8 mouse cellular contexts compared by ENCODE assay signal in the genomic region with DNA sequence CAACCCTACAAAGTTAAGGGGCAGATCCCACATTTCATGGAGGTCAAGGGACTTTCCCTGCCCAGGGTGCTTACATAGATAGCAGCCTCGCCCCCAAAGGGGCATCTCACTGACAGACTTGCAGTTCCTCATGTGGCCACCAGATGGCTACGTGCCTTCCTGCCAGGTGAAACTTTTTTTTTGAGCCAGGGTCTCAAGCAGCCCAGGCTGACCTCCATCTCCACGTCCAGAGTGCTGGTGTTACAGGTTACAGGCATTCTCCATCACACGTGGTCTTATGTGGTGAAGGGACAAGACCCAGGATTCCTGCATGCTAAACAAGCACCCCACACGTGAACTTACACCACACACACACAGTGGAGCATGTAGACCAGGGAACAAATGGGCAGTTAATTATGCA. TPM values are rescaled to one million over a fixed set of nuclear protein-coding genes. Genes with fewer than 3 reads are reported as not detected.
DNase-seq lines count a peak whose midpoint lies in the region; ATAC-seq and TF ChIP-seq lines count a peak whose summit lies in the region.
"Had no signal": no experiment of that assay in that cellular context is flagged by ENCODE, and none has a peak within 500 bp of the region (broad histone marks: within the 10 kb centered on the region; RNA-seq: fewer than 3 reads in every experiment).

No protein-coding gene starts in this region.

- peak; percentile 61 for TF ChIP-seq RAD21 in MEL (IDR thresholded peaks at IDR 0.05; ENCODE audit: low read depth, low read length)

- no peak overlapping the region for H3K4me3 ChIP-seq in left cerebral cortex, adult 2 months
- H3K4me3 ChIP-seq in MEL (ENCODE audit: control insufficient read depth in 1 of 2, insufficient read depth in 1 of 2, low read depth in 2 of 2, low read length in 2 of 2), result peak overlapping the region; percentile 7 to 30; a peak in 1 of 4 replicates
- no peak overlapping the region for H3K4me3 ChIP-seq in forebrain, embryonic 13.5 days
- no peak overlapping the region for H3K4me3 ChIP-seq in liver, postnatal 0 days (ENCODE audit: low read depth, low read length)
- no peak overlapping the region for H3K4me3 ChIP-seq in small intestine, adult 2 months (ENCODE audit: low read depth, low read length)

- TF ChIP-seq POLR2A in MEL (IDR thresholded peaks at IDR 0.05; ENCODE audit: control insufficient read depth in 1 of 2, insufficient read depth in 1 of 2, low read depth in 1 of 2, low read length in 2 of 2, poor library complexity in 1 of 2), result no peak
- no peak for TF ChIP-seq POLR2A in small intestine, adult 2 months (IDR thresholded peaks at IDR 0.05; ENCODE audit: low read depth, low read length)

- TF ChIP-seq CTCF in left cerebral cortex, adult 2 months (IDR thresholded peaks at IDR 0.05), result peak; percentile 89
- peak; percentile 83 to 97 (median 87) for TF ChIP-seq CTCF in MEL (IDR thresholded peaks at IDR 0.05 in 2 of 3, conservative IDR thresholded peaks at IDR 0.05 in 1 of 3; ENCODE audit: control insufficient read depth in 1 of 3, insufficient read depth in 1 of 3, low read depth in 2 of 3, low read length in 3 of 3, poor library complexity in 1 of 3, severe bottlenecking in 1 of 3)
- TF ChIP-seq CTCF in liver, postnatal 0 days (IDR thresholded peaks at IDR 0.05; ENCODE audit: low read depth), result peak; percentile 96
- TF ChIP-seq CTCF in small intestine, adult 2 months (IDR thresholded peaks at IDR 0.05; ENCODE audit: extremely low read depth, insufficient read length, insufficient replicate concordance, low read depth, low read length), result peak; percentile 84; the same call in 1 of the 2 replicates

- no peak for TF ChIP-seq EP300 in MEL (IDR thresholded peaks at IDR 0.05; ENCODE audit: low read depth in 1 of 2, low read length in 2 of 2)
- TF ChIP-seq EP300 in liver, postnatal 0 days (IDR thresholded peaks at IDR 0.05; ENCODE audit: low read depth), result no peak

- H3K79me2 ChIP-seq in MEL (ENCODE audit: control insufficient read depth, insufficient read depth, low read length, poor library complexity), result no peaks in the 10 kb centered on the region

- 0% methylated on average over 5 of the region's 5 CpGs for WGBS in forebrain, embryonic 13.5 days
- 5% methylated on average over 5 of the region's 5 CpGs for WGBS in liver, postnatal 0 days (ENCODE audit: insufficient replicate concordance)
- WGBS in small intestine, adult 2 months, result 9% methylated on average over 5 of the region's 5 CpGs

- peaks cover 10 to 24% of the 10 kb centered on the region in 2 experiments for H3K4me1 ChIP-seq in MEL (ENCODE audit: control insufficient read depth in 1 of 2, insufficient read depth in 2 of 2, low read length in 2 of 2)
- H3K4me1 ChIP-seq in forebrain, embryonic 13.5 days, result peaks cover 15% of the 10 kb centered on the region
- H3K4me1 ChIP-seq in liver, postnatal 0 days (ENCODE audit: insufficient read depth), result peaks cover 8% of the 10 kb centered on the region
- peaks cover 11% of the 10 kb centered on the region for H3K4me1 ChIP-seq in small intestine, adult 2 months (ENCODE audit: control insufficient read depth, insufficient read depth, insufficient read length, low read length)

- no peaks in the 10 kb centered on the region for H3K9me3 ChIP-seq in MEL (replicated peaks; ENCODE audit: insufficient read depth, low read length)
- no peaks in the 10 kb centered on the region for H3K9me3 ChIP-seq in forebrain, embryonic 13.5 days (replicated peaks)
- no peaks in the 10 kb centered on the region for H3K9me3 ChIP-seq in liver, postnatal 0 days (ENCODE audit: low read length)

- H3K4me2 ChIP-seq in forebrain, embryonic 13.5 days, result no peak overlapping the region
- no peak overlapping the region for H3K4me2 ChIP-seq in liver, postnatal 0 days (ENCODE audit: low read depth, low read length)

- ATAC-seq in forebrain, embryonic 13.5 days, result no peak
- no peak for ATAC-seq in liver, postnatal 0 days

- DNase-seq in left cerebral cortex, adult 2 months (ENCODE audit: extremely low spot score in 1 of 2, low spot score in 2 of 2), result peak in 1 of 2 experiments; percentile 59
- no peak for DNase-seq in left cerebral cortex, adult 8-10 months (ENCODE audit: low spot score in 2 of 2)
- DNase-seq in MEL (ENCODE audit: low read depth, low spot score), result peak; percentile 75
- DNase-seq in c-Kit-positive CD71-negative TER-119-negative erythroid progenitor cells, embryonic 14.5 days (ENCODE audit: low read depth), result peak; percentile 62
- peak; percentile 68 for DNase-seq in liver, postnatal 0 days

- no peaks in the 10 kb centered on the region for H3K27me3 ChIP-seq in MEL (ENCODE audit: control insufficient read depth in 1 of 2, insufficient read depth in 2 of 2, low read length in 2 of 2)
- peaks cover 62% of the 10 kb centered on the region for H3K27me3 ChIP-seq in forebrain, embryonic 13.5 days
- peaks cover 33% of the 10 kb centered on the region for H3K27me3 ChIP-seq in liver, postnatal 0 days (ENCODE audit: insufficient read depth, low read length)
- H3K27me3 ChIP-seq in small intestine, adult 2 months (ENCODE audit: control insufficient read depth, insufficient read depth, low read length), result no peaks in the 10 kb centered on the region; the same call in 1 of the 2 replicates

- intact Hi-C loops in left cerebral cortex, adult 2 months (cut with DNase I), result no loop called here

- H3K27ac ChIP-seq in left cerebral cortex, adult 2 months, result no peak overlapping the region
- H3K27ac ChIP-seq in MEL (ENCODE audit: control insufficient read depth, low read depth, low read length), result no peak overlapping the region
- H3K27ac ChIP-seq in forebrain, embryonic 13.5 days, result no peak overlapping the region
- H3K27ac ChIP-seq in liver, postnatal 0 days (ENCODE audit: low read depth), result no peak overlapping the region
- no peak overlapping the region for H3K27ac ChIP-seq in small intestine, adult 2 months (ENCODE audit: insufficient read depth, low read depth, low read length)

- peaks cover 0 to 14% of the 10 kb centered on the region in 2 experiments; a peak in 2 of 4 replicates for H3K36me3 ChIP-seq in MEL (ENCODE audit: control insufficient read depth in 1 of 2, insufficient read depth in 2 of 2, low read length in 2 of 2)
- no peaks in the 10 kb centered on the region for H3K36me3 ChIP-seq in forebrain, embryonic 13.5 days (ENCODE audit: poor library complexity, severe bottlenecking)
- H3K36me3 ChIP-seq in liver, postnatal 0 days (replicated peaks; ENCODE audit: insufficient read depth, low read length), result no peaks in the 10 kb centered on the region
- no peaks in the 10 kb centered on the region for H3K36me3 ChIP-seq in small intestine, adult 2 months (ENCODE audit: control insufficient read depth, insufficient read depth, low read length)

- H3K9ac ChIP-seq in MEL (ENCODE audit: control insufficient read depth, low read depth, low read length, poor library complexity, severe bottlenecking), result no peak overlapping the region
- peak overlapping the region; percentile 30; the same call in 1 of the 2 replicates for H3K9ac ChIP-seq in forebrain, embryonic 13.5 days
- H3K9ac ChIP-seq in liver, postnatal 0 days (replicated peaks), result no peak overlapping the region

RNA-seq across cellular contexts. Expression of a gene that starts 5.3 kb away (rescaled TPM):
- 10 to 100 TPM; 12.5 to 15.6 TPM for total RNA-seq in left cerebral cortex, adult 2 months (2021)
- 1 to 10 TPM; 6.0 to 9.0 (median 6.9) TPM for total RNA-seq in left cerebral cortex, adult 8-10 months (2022)
- total RNA-seq in MEL (2012; rRNA removed), result 0.08 TPM in 1 of 2 replicates, not detected in the other
- under 1 TPM in 1 of 2 experiments, not detected in 1; 0.35 TPM for polyA plus RNA-seq in MEL (2012; ENCODE audit: insufficient read depth in 1 of 2, insufficient read length in 2 of 2, low read depth in 1 of 2, low replicate concordance in 2 of 2, missing spikeins in 1 of 2)
- 0.33 and 0.57 TPM in 2 replicates for polyA plus RNA-seq in forebrain, embryonic 13.5 days (2015; fragmentation: Nextera tagmentation; extraction: Ambion mirVana)
- not detected in 2 replicates for polyA plus RNA-seq in liver, postnatal 0 days (2015; fragmentation: Nextera tagmentation; extraction: Ambion mirVana)
- 0.17 TPM in 1 of 2 replicates, not detected in the other for polyA plus RNA-seq in small intestine, adult 2 months (2012; rRNA removed)
- total RNA-seq: gastrocnemius, adult 8-10 months had no signal

RNA-seq across cellular contexts. Expression of a gene that starts 5.7 kb away (rescaled TPM):
- total RNA-seq in left cerebral cortex, adult 2 months (2021), result 1 to 10 TPM; 7.3 to 7.7 TPM
- total RNA-seq in left cerebral cortex, adult 8-10 months (2022), result 1 to 10 TPM; 3.7 to 6.9 (median 3.8) TPM
- not detected in 2 replicates for total RNA-seq in MEL (2012; rRNA removed)
- not detected for polyA plus RNA-seq in MEL (2012; ENCODE audit: insufficient read depth in 1 of 2, insufficient read length in 2 of 2, low read depth in 1 of 2, low replicate concordance in 2 of 2, missing spikeins in 1 of 2)
- polyA plus RNA-seq in forebrain, embryonic 13.5 days (2015; fragmentation: Nextera tagmentation; extraction: Ambion mirVana), result 0.17 and 0.30 TPM in 2 replicates
- 0.25 and 0.39 TPM in 2 replicates for polyA plus RNA-seq in liver, postnatal 0 days (2015; fragmentation: Nextera tagmentation; extraction: Ambion mirVana)
- polyA plus RNA-seq in small intestine, adult 2 months (2012; rRNA removed), result 0.61 and 0.93 TPM in 2 replicates

RNA-seq across cellular contexts. Expression of a gene that starts 23.0 kb away (rescaled TPM):
- 10 to 100 TPM in 1 of 2 experiments, 1 to 10 TPM in 1; 5.3 to 10.6 TPM for total RNA-seq in left cerebral cortex, adult 2 months (2021)
- 1 to 10 TPM; 3.6 to 6.6 (median 5.8) TPM for total RNA-seq in left cerebral cortex, adult 8-10 months (2022)
- total RNA-seq in MEL (2012; rRNA removed), result 12.1 and 21.9 TPM in 2 replicates
- polyA plus RNA-seq in MEL (2012; ENCODE audit: insufficient read depth in 1 of 2, insufficient read length in 2 of 2, low read depth in 1 of 2, low replicate concordance in 2 of 2, missing spikeins in 1 of 2), result 10 to 100 TPM in 1 of 2 experiments, not detected in 1; 19.1 TPM
- polyA plus RNA-seq in forebrain, embryonic 13.5 days (2015; fragmentation: Nextera tagmentation; extraction: Ambion mirVana), result 0.92 and 1.0 TPM in 2 replicates
- polyA plus RNA-seq in liver, postnatal 0 days (2015; fragmentation: Nextera tagmentation; extraction: Ambion mirVana), result 1.2 and 1.3 TPM in 2 replicates
- polyA plus RNA-seq in small intestine, adult 2 months (2012; rRNA removed), result 1.7 and 75.5 TPM in 2 replicates

RNA-seq across cellular contexts. Expression of a gene that starts 45.3 kb away (rescaled TPM):
- total RNA-seq in left cerebral cortex, adult 2 months (2021), result 1 to 10 TPM; 3.0 TPM
- 1 to 10 TPM; 3.4 to 5.3 (median 4.1) TPM for total RNA-seq in left cerebral cortex, adult 8-10 months (2022)
- total RNA-seq in MEL (2012; rRNA removed), result 0.08 TPM in 1 of 2 replicates, not detected in the other
- under 1 TPM in 1 of 2 experiments, not detected in 1; 0.31 TPM for polyA plus RNA-seq in MEL (2012; ENCODE audit: insufficient read depth in 1 of 2, insufficient read length in 2 of 2, low read depth in 1 of 2, low replicate concordance in 2 of 2, missing spikeins in 1 of 2)
- 0.43 and 0.59 TPM in 2 replicates for polyA plus RNA-seq in forebrain, embryonic 13.5 days (2015; fragmentation: Nextera tagmentation; extraction: Ambion mirVana)
- polyA plus RNA-seq in liver, postnatal 0 days (2015; fragmentation: Nextera tagmentation; extraction: Ambion mirVana), result 1.0 and 1.3 TPM in 2 replicates
- polyA plus RNA-seq in small intestine, adult 2 months (2012; rRNA removed), result 10.9 and 12.7 TPM in 2 replicates

RNA-seq across cellular contexts. Expression of a gene that starts 60.0 kb away (rescaled TPM):
- 10 to 100 TPM; 87.3 to 91.2 TPM for total RNA-seq in left cerebral cortex, adult 2 months (2021)
- 10 to 100 TPM; 84.3 to 91.2 (median 87.4) TPM for total RNA-seq in left cerebral cortex, adult 8-10 months (2022)
- total RNA-seq in MEL (2012; rRNA removed), result 45.1 and 51.8 TPM in 2 replicates
- polyA plus RNA-seq in MEL (2012; ENCODE audit: insufficient read depth in 1 of 2, insufficient read length in 2 of 2, low read depth in 1 of 2, low replicate concordance in 2 of 2, missing spikeins in 1 of 2), result 10 to 100 TPM in 1 of 2 experiments, not detected in 1; 69.2 TPM
- 85.8 and 94.5 TPM in 2 replicates for polyA plus RNA-seq in forebrain, embryonic 13.5 days (2015; fragmentation: Nextera tagmentation; extraction: Ambion mirVana)
- 29.6 and 30.8 TPM in 2 replicates for polyA plus RNA-seq in liver, postnatal 0 days (2015; fragmentation: Nextera tagmentation; extraction: Ambion mirVana)
- 26.2 and 58.0 TPM in 2 replicates for polyA plus RNA-seq in small intestine, adult 2 months (2012; rRNA removed)

Comparison
In these comparisons a context has a peak if more than half of its experiments do, and no peak if none do; other contexts are left out.
1. DNase-seq: peak in MEL (single experiment), c-Kit-positive CD71-negative TER-119-negative erythroid progenitor cells, embryonic 14.5 days (single experiment) and liver, postnatal 0 days (single experiment); none in left cerebral cortex, adult 8-10 months (0 of 2).
2. H3K4me3 ChIP-seq: peak in MEL (2 of 2); none in left cerebral cortex, adult 2 months (single experiment), forebrain, embryonic 13.5 days (single experiment), liver, postnatal 0 days (single experiment) and small intestine, adult 2 months (single experiment).
3. Peak in every context shown above with its lines, with median percentiles within 50 percentile points of each other: CTCF ChIP-seq.